14 mouse cellular contexts compared by ENCODE assay signal in genomic region chr1:52299559-52299958, GRCm38 (mm10).
A peak's percentile ranks its signal among the peaks of the same experiment; 100 is the strongest.
DNase-seq lines count a peak whose midpoint lies in the region; ATAC-seq and TF ChIP-seq lines count a peak whose summit lies in the region.
"Had no signal": no experiment of that assay in that cellular context is flagged by ENCODE, and none has a peak within 500 bp of the region (broad histone marks: within the 10 kb centered on the region; RNA-seq: fewer than 3 reads in every experiment).

No protein-coding gene starts in this region.

- peak; percentile 66 for ATAC-seq in frontal cortex, adult (ENCODE audit: low TSS enrichment)
- ATAC-seq in liver, embryonic 14.5 days (ENCODE audit: insufficient read depth) = no peak

- no peaks in the 10 kb centered on the region for H3K36me3 ChIP-seq in liver, embryonic 14.5 days (replicated peaks; ENCODE audit: control insufficient read depth, insufficient read depth, low read depth)
- H3K36me3 ChIP-seq: embryonic facial prominence, embryonic 12.5 days; heart, embryonic 15.5 days; limb, embryonic 10.5 days; lung, embryonic 15.5 days had no signal

- peaks cover 0 to 3% of the 10 kb centered on the region in 2 experiments; a peak in 1 of 4 replicates for H3K4me1 ChIP-seq in liver, embryonic 14.5 days (replicated peaks; ENCODE audit: control insufficient read depth in 2 of 2, insufficient read depth in 2 of 2, low read length in 1 of 2)
- H3K4me1 ChIP-seq: embryonic facial prominence, embryonic 12.5 days; lung, embryonic 15.5 days had no signal

- WGBS in liver, embryonic 14.5 days (ENCODE audit: insufficient replicate concordance) = 58% methylated on average over 7 of the region's 7 CpGs

- H3K9me3 ChIP-seq in liver, embryonic 14.5 days (ENCODE audit: control insufficient read depth, low read length) = no peaks in the 10 kb centered on the region
- H3K9me3 ChIP-seq: embryonic facial prominence, embryonic 12.5 days; heart, embryonic 15.5 days; limb, embryonic 10.5 days; lung, embryonic 15.5 days had no signal

- TF ChIP-seq CTCF in liver, embryonic 14.5 days (IDR thresholded peaks at IDR 0.05; ENCODE audit: low read depth) = peak; percentile 12; the same call in 1 of the 2 replicates

- H3K27ac ChIP-seq in liver, embryonic 14.5 days = no peak overlapping the region
- H3K27ac ChIP-seq: embryonic facial prominence, embryonic 12.5 days; heart, embryonic 15.5 days; limb, embryonic 10.5 days; lung, embryonic 15.5 days had no signal

- no peak for TF ChIP-seq EP300 in liver, embryonic 14.5 days (IDR thresholded peaks at IDR 0.05; ENCODE audit: low read depth)

- DNase-seq in frontal cortex, postnatal 25 days (ENCODE audit: low spot score in 2 of 2) = no peak
- DNase-seq in liver, embryonic 14.5 days (ENCODE audit: low read depth in 3 of 3, low spot score in 3 of 3) = no peak
- DNase-seq in liver (no peak), NIH3T3 (ENCODE audit: low read depth) (peak; percentile 61)
- peak; percentile 18 for DNase-seq in retina, adult 2 months (ENCODE audit: low read depth, low spot score)
- DNase-seq in spleen, adult 18-20 months = no peak
- DNase-seq: kidney, adult 11 months; layer of hippocampus, adult 9-11 months; thymus, postnatal 25 days had no signal

- H3K4me2 ChIP-seq in liver, embryonic 14.5 days (ENCODE audit: low read depth) = no peak overlapping the region
- H3K4me2 ChIP-seq: embryonic facial prominence, embryonic 12.5 days; heart, embryonic 15.5 days; lung, embryonic 15.5 days had no signal

- no peak overlapping the region for H3K9ac ChIP-seq in liver, embryonic 14.5 days (replicated peaks)
- H3K9ac ChIP-seq: embryonic facial prominence, embryonic 12.5 days; heart, embryonic 15.5 days; lung, embryonic 15.5 days had no signal

- no peak overlapping the region for H3K4me3 ChIP-seq in liver, embryonic 14.5 days (ENCODE audit: insufficient read depth in 1 of 2, low read depth in 2 of 2, low read length in 2 of 2)
- H3K4me3 ChIP-seq: embryonic facial prominence, embryonic 12.5 days; heart, embryonic 15.5 days; limb, embryonic 10.5 days; lung, embryonic 15.5 days had no signal

- H3K27me3 ChIP-seq in liver, embryonic 14.5 days (ENCODE audit: control insufficient read depth, insufficient read depth, low read length) = no peaks in the 10 kb centered on the region
- H3K27me3 ChIP-seq: embryonic facial prominence, embryonic 12.5 days; heart, embryonic 15.5 days; lung, embryonic 15.5 days had no signal

Comparison
In these comparisons a context has a peak if more than half of its experiments do, and no peak if none do; other contexts are left out.
1. DNase-seq: peak in NIH3T3 (single experiment) and retina, adult 2 months (single experiment); none in frontal cortex, postnatal 25 days (0 of 2), liver, embryonic 14.5 days (0 of 3), liver (single experiment) and spleen, adult 18-20 months (0 of 2).